Mouse (Mus musculus) layer of hippocampus, adult 8-10 months (tissue): ENCODE data around the gene Plpp1. TPM values are rescaled to one million over a fixed set of nuclear protein-coding genes. Genes with fewer than 3 reads are reported as not detected.

Source experiments
- DNase-seq, 2 experiments: peaks; one replicate each; pipeline ENCODE4 v3.0.0; 2022; ENCODE audit warnings: low spot score in 2 of 2
- total RNA-seq, 4 experiments: library from RNA; stranded (reverse); gene quantifications; 2 replicates each; pipeline ENCODE4 v1.2.4; 2022

Gene Plpp1
- total RNA-seq, 4 experiments from 2014 or later = 26.0 to 29.0 (median 28.6) TPM

- DNase-seq = no peak
Observed at GRCm38 (mm10) chr13:112772861-112773260, 27.7 kb upstream of the Plpp1 start.

GRCm38 (mm10) chr13:112773991-112774675 is 26.5 kb upstream of the Plpp1 start:
- no peak for DNase-seq

- no peak for DNase-seq
Observed at GRCm38 (mm10) chr13:112775856-112776255, 24.7 kb upstream of the Plpp1 start.

- DNase-seq = no peak
Observed at GRCm38 (mm10) chr13:112778407-112778806, 22.2 kb upstream of the Plpp1 start.

GRCm38 (mm10) chr13:112785305-112785704 is 15.3 kb upstream of the Plpp1 start:
- no peak for DNase-seq

- no peak for DNase-seq
Observed at GRCm38 (mm10) chr13:112786142-112786541, 14.4 kb upstream of the Plpp1 start.

- DNase-seq = no peak
Observed at GRCm38 (mm10) chr13:112786942-112787533, 13.6 kb upstream of the Plpp1 start.

GRCm38 (mm10) chr13:112790774-112791173 is 9.8 kb upstream of the Plpp1 start:
- no peak for DNase-seq

GRCm38 (mm10) chr13:112791906-112792305 is 8.7 kb upstream of the Plpp1 start:
- DNase-seq = no peak

GRCm38 (mm10) chr13:112798243-112798952 is 2.2 kb upstream of the Plpp1 start:
- no peak for DNase-seq

- DNase-seq = no peak
Observed at GRCm38 (mm10) chr13:112798953-112799305, 1.7 kb upstream of the Plpp1 start.

GRCm38 (mm10) chr13:112799721-112800241 is 811 bp upstream of the Plpp1 start:
- DNase-seq = no peak

GRCm38 (mm10) chr13:112801381-112802004 is 901 bp downstream of the Plpp1 start:
- peak; percentile 19 to 28 for DNase-seq

- no peak for DNase-seq
Observed at GRCm38 (mm10) chr13:112803106-112803505, 2.5 kb downstream of the Plpp1 start.

- DNase-seq = no peak
Observed at GRCm38 (mm10) chr13:112803661-112804060, 3.1 kb downstream of the Plpp1 start.

- DNase-seq = no peak
Observed at GRCm38 (mm10) chr13:112805529-112805928, 4.9 kb downstream of the Plpp1 start.

GRCm38 (mm10) chr13:112807936-112808667 is 7.5 kb downstream of the Plpp1 start:
- no peak for DNase-seq

GRCm38 (mm10) chr13:112809504-112810247 is 9.1 kb downstream of the Plpp1 start:
- no peak for DNase-seq

GRCm38 (mm10) chr13:112810248-112810645 is 9.7 kb downstream of the Plpp1 start:
- no peak for DNase-seq

GRCm38 (mm10) chr13:112810751-112811150 is 10.2 kb downstream of the Plpp1 start:
- DNase-seq = no peak
